Mouse (Mus musculus) small intestine, adult 2 months (tissue): ENCODE measurements around the gene Rassf3. TPM values are rescaled to one million over a fixed set of nuclear protein-coding genes. Genes with fewer than 3 reads are reported as not detected.
A peak's percentile ranks its signal among the peaks of the same experiment; 100 is the strongest.

Experiments used
- H3K27ac ChIP-seq: fragments of 200-500 bp; 2 replicates; pipeline ENCODE4 v1.5.1; 2012; ENCODE audit warnings: low read depth, low read length, control low read depth, inconsistent platforms; ENCODE audit not compliant: insufficient read depth
- H3K27me3 ChIP-seq: fragments of 200-500 bp; 2 replicates; pipeline ENCODE4 v1.6.1; 2012; ENCODE audit warnings: mild to moderate bottlenecking, moderate library complexity, low read length, inconsistent platforms; ENCODE audit not compliant: control insufficient read depth, insufficient read depth
- H3K36me3 ChIP-seq: fragments of 200-500 bp; 2 replicates; pipeline ENCODE4 v1.6.1; 2012; ENCODE audit warnings: mild to moderate bottlenecking, low read length, control low read depth, inconsistent platforms; ENCODE audit not compliant: control insufficient read depth, insufficient read depth
- H3K4me1 ChIP-seq: fragments of 200-500 bp; 2 replicates; pipeline ENCODE4 v1.6.1; 2012; ENCODE audit warnings: low read length, inconsistent platforms, mixed read lengths; ENCODE audit not compliant: control insufficient read depth, insufficient read depth, insufficient read length
- H3K4me3 ChIP-seq: fragments of 200-500 bp; 2 replicates; pipeline ENCODE4 v1.5.1; 2012; ENCODE audit warnings: low read depth, mild to moderate bottlenecking, control low read depth, inconsistent platforms, low read length, moderate library complexity
- CTCF ChIP-seq: fragments of 200-500 bp; IDR thresholded peaks from 2 replicates; pipeline ENCODE4 v1.5.1; 2012; ENCODE audit warnings: low read depth, mild to moderate bottlenecking, control low read depth, inconsistent platforms, low read length, moderate library complexity, mixed read lengths; ENCODE audit not compliant: insufficient replicate concordance, insufficient read length; ENCODE audit errors: extremely low read depth
- POLR2A ChIP-seq: fragments of 200-500 bp; IDR thresholded peaks from 2 replicates; pipeline ENCODE4 v1.6.1; 2012; ENCODE audit warnings: low read depth, mild to moderate bottlenecking, control low read depth, inconsistent platforms, low read length, moderate library complexity
- WGBS: fragments of 180-500 bp; shearing (Covaris S2); methylation state at CpG from one replicate; pipeline ENCODE4 v1.1.7; 2018; 5-methylcytosine and 5-hydroxymethylcytosine counted together
- polyA plus RNA-seq: library from polyadenylated mRNA; depleted of rRNA; stranded (reverse); fragments of >200 nt; gene quantifications from 2 replicates; pipeline ENCODE4 v1.2.3, GENCODE M21; 2012

Gene Rassf3
- polyA plus RNA-seq, 1 experiment = 25.8 TPM

DNA sequence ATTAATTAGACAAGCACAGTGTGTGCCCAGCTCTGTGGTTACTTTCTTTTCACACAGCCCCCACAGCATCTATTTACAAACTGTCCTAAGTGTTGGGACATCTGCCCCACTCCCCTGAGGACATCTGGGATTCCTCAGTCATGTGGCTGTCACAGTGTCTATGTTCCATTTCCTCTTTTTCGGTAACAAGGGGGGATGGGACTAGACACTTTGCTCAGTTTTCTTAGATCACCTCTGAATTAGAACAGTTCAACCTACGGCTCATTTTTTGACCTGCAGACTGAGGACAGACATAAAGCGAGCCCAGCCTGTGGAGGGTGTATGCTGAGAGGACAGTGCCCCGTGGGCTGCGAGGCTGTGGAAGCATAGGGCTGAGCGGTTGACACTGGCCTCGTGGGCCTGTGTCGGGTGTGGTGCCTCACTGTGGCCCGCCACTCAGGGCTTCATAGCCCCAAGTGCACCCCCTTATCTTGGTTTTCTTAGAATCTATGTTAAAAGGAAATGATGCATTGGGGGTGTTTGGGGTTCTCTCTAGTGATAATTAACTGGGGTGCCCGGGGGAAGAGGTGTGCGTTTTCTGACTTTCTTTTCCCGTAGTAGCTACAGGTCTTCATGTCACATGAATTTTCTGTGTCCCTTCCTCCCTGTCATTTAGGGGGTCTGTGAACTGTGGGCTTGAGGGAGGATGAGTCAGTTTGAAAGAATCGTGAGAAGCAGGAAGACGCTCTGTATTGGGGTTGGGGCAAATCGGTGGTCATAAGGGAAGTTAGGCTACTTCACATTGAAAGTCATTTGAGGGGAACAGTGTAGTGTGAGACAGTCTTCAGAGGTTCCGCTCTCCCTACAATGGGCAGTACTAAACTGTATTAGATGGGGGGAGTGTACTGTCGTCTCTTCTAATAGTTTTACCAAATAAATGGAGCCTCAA is 101.2 kb downstream of the Rassf3 start:
- Histone ChIP-seq H3K4me1 (peaks cover 14% of the 10 kb centered on the region), H3K27me3 (no peaks in the 10 kb centered on the region), H3K36me3 (peaks cover 52% of the 10 kb centered on the region), H3K4me3 (no peak overlapping the region), H3K27ac (peak overlapping the region; percentile 98; the same call in 1 of the 2 replicates)
- WGBS = 78% methylated on average over 17 of the region's 17 CpGs
- TF ChIP-seq CTCF = no peak
- no peak for TF ChIP-seq POLR2A

DNA sequence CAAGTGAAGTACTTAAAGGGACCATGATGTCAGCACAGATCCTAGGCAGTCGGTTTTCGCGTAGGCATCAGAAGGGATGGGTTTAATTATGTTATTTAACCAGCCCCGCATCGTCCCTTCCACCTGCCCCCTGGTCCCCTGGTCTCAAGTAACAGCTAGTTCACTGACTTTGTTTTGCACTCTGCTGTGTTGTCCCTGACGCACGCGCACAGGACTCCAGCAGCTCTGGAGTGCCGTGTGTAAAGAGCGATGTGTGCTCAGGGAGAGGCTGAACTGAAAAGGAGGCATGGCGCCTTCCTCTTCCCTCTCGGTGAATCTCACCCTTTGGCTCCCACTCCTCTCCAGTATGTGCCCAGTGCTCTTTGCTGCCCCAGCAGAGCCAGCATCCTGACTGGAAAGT is 102.1 kb downstream of the Rassf3 start:
- WGBS = 87% methylated on average over 12 of the region's 12 CpGs

GRCm38 (mm10) chr10:121370777-121371176 is 105.4 kb downstream of the Rassf3 start:
- WGBS = 93% methylated on average over 6 of the region's 6 CpGs

More for the DNA sequence above, 102.1 kb downstream of the Rassf3 start:
- H3K27me3 ChIP-seq = no peaks in the 10 kb centered on the region
- H3K4me1 ChIP-seq = peaks cover 14% of the 10 kb centered on the region
- TF ChIP-seq POLR2A (no peak), CTCF (no peak)
- H3K27ac ChIP-seq = no peak overlapping the region
- H3K4me3 ChIP-seq = no peak overlapping the region
- peaks cover 45% of the 10 kb centered on the region for H3K36me3 ChIP-seq

GRCm38 (mm10) chr10:121368783-121369465 is 107.2 kb downstream of the Rassf3 start:
- WGBS = 79% methylated on average over 18 of the region's 18 CpGs
- H3K36me3 ChIP-seq = peaks cover 12% of the 10 kb centered on the region
- no peak overlapping the region for H3K27ac ChIP-seq
- peaks cover 6% of the 10 kb centered on the region for H3K4me1 ChIP-seq
- TF ChIP-seq CTCF (no peak), POLR2A (no peak)
- no peaks in the 10 kb centered on the region for H3K27me3 ChIP-seq
- H3K4me3 ChIP-seq = no peak overlapping the region

More at GRCm38 (mm10) chr10:121370777-121371176, 105.4 kb downstream of the Rassf3 start:
- H3K4me1 ChIP-seq = peaks cover 6% of the 10 kb centered on the region
- no peak overlapping the region for H3K4me3 ChIP-seq
- TF ChIP-seq CTCF (peak; percentile 58; the same call in 1 of the 2 replicates), POLR2A (no peak)
- H3K36me3 ChIP-seq = peaks cover 19% of the 10 kb centered on the region
- no peaks in the 10 kb centered on the region for H3K27me3 ChIP-seq
- H3K27ac ChIP-seq = no peak overlapping the region

GRCm38 (mm10) chr10:121367780-121368179 is 108.4 kb downstream of the Rassf3 start:
- 85% methylated on average over 9 of the region's 9 CpGs for WGBS
- no peak overlapping the region for H3K4me3 ChIP-seq

DNA sequence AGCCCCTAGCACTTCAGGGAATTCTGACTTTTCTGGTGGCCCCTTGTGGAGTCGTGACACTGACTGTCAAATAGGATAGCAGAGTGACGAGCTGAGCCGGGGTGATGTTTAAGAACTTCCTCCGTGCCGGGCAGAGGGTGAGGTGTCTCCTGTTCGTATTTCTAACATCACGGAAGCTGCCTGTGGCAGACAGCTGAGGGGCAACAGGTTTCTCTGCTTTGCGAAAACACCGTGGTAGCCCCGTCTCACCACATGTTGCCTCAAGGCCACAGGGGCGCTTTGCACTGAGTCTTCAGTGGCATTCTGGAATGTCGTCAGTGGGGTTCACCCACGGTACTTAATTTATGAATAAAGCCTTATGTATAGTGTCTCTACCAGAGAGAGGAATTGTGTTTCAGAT is 108.9 kb downstream of the Rassf3 start:
- 89% methylated on average over 13 of the region's 13 CpGs for WGBS

More at GRCm38 (mm10) chr10:121367780-121368179, 108.4 kb downstream of the Rassf3 start:
- Histone ChIP-seq H3K4me1 (peaks cover 6% of the 10 kb centered on the region), H3K27me3 (no peaks in the 10 kb centered on the region), H3K36me3 (peaks cover 7% of the 10 kb centered on the region), H3K27ac (no peak overlapping the region)
- TF ChIP-seq CTCF = no peak
- TF ChIP-seq POLR2A = no peak

DNA sequence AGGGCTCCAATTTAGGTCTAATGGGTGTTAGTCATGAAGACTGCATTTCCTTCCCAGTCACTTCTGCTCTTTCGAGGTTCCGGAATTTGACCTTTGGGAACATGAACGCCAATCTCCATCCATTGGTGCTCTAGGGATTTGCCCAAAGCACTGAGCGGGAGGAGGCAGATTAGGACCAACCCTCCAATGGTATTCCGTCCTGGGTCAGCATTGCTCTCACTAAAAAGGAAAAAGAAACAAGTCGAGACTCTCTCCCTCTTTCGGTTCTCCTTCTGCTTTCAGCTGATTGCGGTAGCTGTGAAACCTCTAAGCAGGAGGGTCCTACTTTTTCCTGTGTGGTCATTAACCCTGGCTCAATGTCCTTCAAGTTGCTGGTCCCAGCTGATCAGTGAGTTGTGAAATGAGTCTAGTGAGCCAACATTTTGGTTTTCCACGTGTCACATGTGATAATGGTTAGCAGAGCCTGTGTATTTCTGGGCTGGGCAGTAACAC is 110.3 kb downstream of the Rassf3 start:
- H3K36me3 ChIP-seq = peaks cover 2% of the 10 kb centered on the region; the same call in 1 of the 2 replicates
- WGBS = 7% methylated on average over 9 of the region's 9 CpGs
- peak overlapping the region; percentile 87 for H3K4me3 ChIP-seq
- peak overlapping the region; percentile 75 for H3K27ac ChIP-seq
- no peak for TF ChIP-seq CTCF
- TF ChIP-seq POLR2A = no peak
- H3K4me1 ChIP-seq = peaks cover 6% of the 10 kb centered on the region
- H3K27me3 ChIP-seq = no peaks in the 10 kb centered on the region

More for the DNA sequence above, 108.9 kb downstream of the Rassf3 start:
- Histone ChIP-seq H3K36me3 (peaks cover 7% of the 10 kb centered on the region), H3K4me1 (peaks cover 6% of the 10 kb centered on the region), H3K27ac (no peak overlapping the region), H3K27me3 (no peaks in the 10 kb centered on the region), H3K4me3 (no peak overlapping the region)
- TF ChIP-seq POLR2A (no peak), CTCF (no peak)
